12 mouse cellular contexts compared by ENCODE assay signal in the genomic region with DNA sequence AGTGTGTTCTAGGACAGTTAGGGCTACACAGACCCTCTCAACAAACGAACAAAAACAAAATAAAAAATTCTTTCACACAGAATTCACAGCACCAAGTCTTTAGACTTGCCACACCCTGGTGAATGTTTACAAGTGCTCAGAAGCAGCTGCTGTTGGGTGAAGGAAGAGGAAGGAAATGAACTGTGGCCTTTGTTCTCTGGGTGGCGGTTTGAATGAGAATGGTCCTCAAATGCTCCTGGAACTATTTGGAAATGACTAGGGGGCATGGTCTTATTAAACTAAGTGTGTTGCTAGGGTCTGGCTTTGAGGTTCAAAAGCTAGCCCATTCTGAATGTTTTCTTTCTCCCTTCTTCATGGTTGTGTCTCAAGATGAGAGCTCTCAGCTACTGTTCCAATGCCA. TPM values are rescaled to one million over a fixed set of nuclear protein-coding genes. Genes with fewer than 3 reads are reported as not detected.
A peak's percentile ranks its signal among the peaks of the same experiment; 100 is the strongest.
DNase-seq lines count a peak whose midpoint lies in the region; ATAC-seq and TF ChIP-seq lines count a peak whose summit lies in the region.
"Had no signal": no experiment of that assay in that cellular context is flagged by ENCODE, and none has a peak within 500 bp of the region (broad histone marks: within the 10 kb centered on the region; RNA-seq: fewer than 3 reads in every experiment).

No protein-coding gene starts in this region.

- peaks cover 6% of the 10 kb centered on the region for H3K4me1 ChIP-seq in liver, embryonic 16.5 days (ENCODE audit: control insufficient read depth, low read depth, low read length)
- H3K4me1 ChIP-seq in MEL (ENCODE audit: control insufficient read depth in 1 of 2, insufficient read depth in 2 of 2, low read length in 2 of 2): peaks cover 17 to 19% of the 10 kb centered on the region in 2 experiments
- H3K4me1 ChIP-seq in intestine, embryonic 16.5 days (ENCODE audit: control insufficient read depth, insufficient read depth, low read length): no peaks in the 10 kb centered on the region; the same call in 1 of the 2 replicates
- H3K4me1 ChIP-seq in kidney, embryonic 14.5 days (ENCODE audit: control insufficient read depth, insufficient read depth, low read length): no peaks in the 10 kb centered on the region
- no peaks in the 10 kb centered on the region for H3K4me1 ChIP-seq in midbrain, postnatal 0 days (ENCODE audit: insufficient read depth, low read length)
- H3K4me1 ChIP-seq: embryonic facial prominence, embryonic 12.5 days had no signal

- H3K4me2 ChIP-seq in liver, embryonic 16.5 days (ENCODE audit: low read depth, low read length): no peak overlapping the region
- H3K4me2 ChIP-seq in intestine, embryonic 16.5 days (ENCODE audit: low read depth, low read length): no peak overlapping the region
- H3K4me2 ChIP-seq in kidney, embryonic 14.5 days (replicated peaks; ENCODE audit: low read depth, low read length): no peak overlapping the region
- no peak overlapping the region for H3K4me2 ChIP-seq in midbrain, postnatal 0 days (ENCODE audit: low read depth, low read length, poor library complexity, severe bottlenecking)
- H3K4me2 ChIP-seq: embryonic facial prominence, embryonic 12.5 days; liver, embryonic 12.5 days had no signal

- no peak overlapping the region for H3K9ac ChIP-seq in liver, embryonic 16.5 days (ENCODE audit: low read depth, low read length)
- no peak overlapping the region for H3K9ac ChIP-seq in MEL (ENCODE audit: control insufficient read depth, low read depth, low read length, poor library complexity, severe bottlenecking)
- no peak overlapping the region for H3K9ac ChIP-seq in intestine, embryonic 16.5 days (ENCODE audit: low read depth, low read length)
- H3K9ac ChIP-seq in kidney, embryonic 14.5 days (ENCODE audit: low read depth, low read length): no peak overlapping the region
- H3K9ac ChIP-seq in midbrain, postnatal 0 days (replicated peaks; ENCODE audit: low read length, poor library complexity, severe bottlenecking): no peak overlapping the region
- H3K9ac ChIP-seq: embryonic facial prominence, embryonic 12.5 days; liver, embryonic 12.5 days had no signal

- WGBS in liver, embryonic 16.5 days (ENCODE audit: insufficient replicate concordance): 49% methylated on average over 2 of the region's 2 CpGs
- 46% methylated on average over 2 of the region's 2 CpGs for WGBS in intestine, embryonic 16.5 days
- 68% methylated on average over 2 of the region's 2 CpGs for WGBS in kidney, embryonic 14.5 days
- 74% methylated on average over 2 of the region's 2 CpGs for WGBS in midbrain, postnatal 0 days

- TF ChIP-seq POLR2A in MEL (IDR thresholded peaks at IDR 0.05; ENCODE audit: control insufficient read depth in 1 of 2, insufficient read depth in 1 of 2, low read depth in 1 of 2, low read length in 2 of 2, poor library complexity in 1 of 2): no peak

- H3K36me3 ChIP-seq in liver, embryonic 16.5 days (ENCODE audit: control insufficient read depth, insufficient read depth): no peaks in the 10 kb centered on the region
- peaks cover 0 to 8% of the 10 kb centered on the region in 2 experiments; a peak in 2 of 4 replicates for H3K36me3 ChIP-seq in MEL (ENCODE audit: control insufficient read depth in 1 of 2, insufficient read depth in 2 of 2, low read length in 2 of 2)
- no peaks in the 10 kb centered on the region for H3K36me3 ChIP-seq in intestine, embryonic 16.5 days (ENCODE audit: control insufficient read depth, insufficient read depth, low read length)
- H3K36me3 ChIP-seq in kidney, embryonic 14.5 days (ENCODE audit: control insufficient read depth, insufficient read depth, low read length): no peaks in the 10 kb centered on the region
- no peaks in the 10 kb centered on the region for H3K36me3 ChIP-seq in midbrain, postnatal 0 days (ENCODE audit: insufficient read depth, low read length)
- H3K36me3 ChIP-seq: embryonic facial prominence, embryonic 12.5 days; hindbrain, embryonic 10.5 days; liver, embryonic 12.5 days had no signal

- peak overlapping the region; percentile 48 for H3K27ac ChIP-seq in liver, embryonic 16.5 days (ENCODE audit: low read length)
- H3K27ac ChIP-seq in MEL (ENCODE audit: control insufficient read depth, low read depth, low read length): no peak overlapping the region
- 0 out of 2 replicates have a peak overlapping the region, but pooled peaks have one; percentile 17 for H3K27ac ChIP-seq in intestine, embryonic 16.5 days (ENCODE audit: low read length)
- H3K27ac ChIP-seq in kidney, embryonic 14.5 days (ENCODE audit: low read depth, low read length): no peak overlapping the region
- H3K27ac ChIP-seq in midbrain, postnatal 0 days (ENCODE audit: low read depth, low read length): no peak overlapping the region
- H3K27ac ChIP-seq: embryonic facial prominence, embryonic 12.5 days; hindbrain, embryonic 10.5 days; liver, embryonic 12.5 days had no signal

- no peak for TF ChIP-seq EP300 in MEL (IDR thresholded peaks at IDR 0.05; ENCODE audit: low read depth in 1 of 2, low read length in 2 of 2)

- H3K9me3 ChIP-seq in liver, embryonic 16.5 days (replicated peaks; ENCODE audit: control insufficient read depth, low read length): no peaks in the 10 kb centered on the region
- no peaks in the 10 kb centered on the region for H3K9me3 ChIP-seq in MEL (replicated peaks; ENCODE audit: insufficient read depth, low read length)
- no peaks in the 10 kb centered on the region for H3K9me3 ChIP-seq in intestine, embryonic 16.5 days (ENCODE audit: control insufficient read depth, low read length)
- no peaks in the 10 kb centered on the region for H3K9me3 ChIP-seq in kidney, embryonic 14.5 days (ENCODE audit: control insufficient read depth, low read length)
- H3K9me3 ChIP-seq in midbrain, postnatal 0 days (ENCODE audit: low read length): no peaks in the 10 kb centered on the region
- H3K9me3 ChIP-seq: embryonic facial prominence, embryonic 12.5 days; hindbrain, embryonic 10.5 days; liver, embryonic 12.5 days had no signal

- no peaks in the 10 kb centered on the region for H3K79me2 ChIP-seq in MEL (ENCODE audit: control insufficient read depth, insufficient read depth, low read length, poor library complexity)

- H3K4me3 ChIP-seq in liver, embryonic 16.5 days (ENCODE audit: low read depth, low read length): no peak overlapping the region
- no peak overlapping the region for H3K4me3 ChIP-seq in MEL (ENCODE audit: control insufficient read depth in 1 of 2, insufficient read depth in 1 of 2, low read depth in 2 of 2, low read length in 2 of 2)
- H3K4me3 ChIP-seq in intestine, embryonic 16.5 days (ENCODE audit: low read length): no peak overlapping the region
- no peak overlapping the region for H3K4me3 ChIP-seq in kidney, embryonic 14.5 days (ENCODE audit: low read length)
- H3K4me3 ChIP-seq in midbrain, postnatal 0 days (ENCODE audit: low read depth, low read length): no peak overlapping the region
- H3K4me3 ChIP-seq: embryonic facial prominence, embryonic 12.5 days; hindbrain, embryonic 10.5 days; liver, embryonic 12.5 days had no signal

- TF ChIP-seq CTCF in MEL (IDR thresholded peaks at IDR 0.05 in 2 of 3, conservative IDR thresholded peaks at IDR 0.05 in 1 of 3; ENCODE audit: control insufficient read depth in 1 of 3, insufficient read depth in 1 of 3, low read depth in 2 of 3, low read length in 3 of 3, poor library complexity in 1 of 3, severe bottlenecking in 1 of 3): no peak
- TF ChIP-seq CTCF in midbrain, postnatal 0 days (IDR thresholded peaks at IDR 0.05): no peak

- DNase-seq in liver: no peak
- DNase-seq in MEL (ENCODE audit: low read depth, low spot score): peak; percentile 55
- peak; percentile 38 to 53 for DNase-seq in thymus, postnatal 10 days (ENCODE audit: low spot score in 2 of 2)
- DNase-seq in midbrain, postnatal 0 days (ENCODE audit: low spot score): no peak
- DNase-seq: kidney, postnatal 4 days had no signal

- no peak for ATAC-seq in liver, embryonic 16.5 days (ENCODE audit: low read depth)
- ATAC-seq in intestine, embryonic 16.5 days: peak; percentile 34; the same call in 1 of the 2 replicates
- ATAC-seq in kidney, embryonic 14.5 days (ENCODE audit: low FRiP score, low TSS enrichment): no peak
- no peak for ATAC-seq in midbrain, postnatal 0 days (ENCODE audit: low FRiP score)
- ATAC-seq in erythroblast, adult 5-6 weeks (replicated peaks; ENCODE audit: low FRiP score, poor library complexity, severe bottlenecking): no peak
- ATAC-seq: liver, embryonic 12.5 days had no signal

- TF ChIP-seq RAD21 in MEL (IDR thresholded peaks at IDR 0.05; ENCODE audit: low read depth, low read length): no peak

- H3K27me3 ChIP-seq in liver, embryonic 16.5 days (ENCODE audit: control insufficient read depth, insufficient read depth, low read depth, low read length): no peaks in the 10 kb centered on the region
- no peaks in the 10 kb centered on the region for H3K27me3 ChIP-seq in MEL (ENCODE audit: control insufficient read depth in 1 of 2, insufficient read depth in 2 of 2, low read length in 2 of 2)
- H3K27me3 ChIP-seq in intestine, embryonic 16.5 days (replicated peaks; ENCODE audit: control insufficient read depth, insufficient read depth, low read length): no peaks in the 10 kb centered on the region
- H3K27me3 ChIP-seq in kidney, embryonic 14.5 days (ENCODE audit: control insufficient read depth, insufficient read depth, low read length): no peaks in the 10 kb centered on the region
- H3K27me3 ChIP-seq in midbrain, postnatal 0 days (ENCODE audit: insufficient read depth, low read length): no peaks in the 10 kb centered on the region
- H3K27me3 ChIP-seq: embryonic facial prominence, embryonic 12.5 days; liver, embryonic 12.5 days had no signal

TF ChIP-seq in MEL, 35 proteins besides CTCF, POLR2A, EP300 and RAD21 (continues in another document):
- TF ChIP-seq SIN3A (IDR thresholded peaks at IDR 0.05; ENCODE audit: low read length) (peak; percentile 43; the same call in 1 of the 2 replicates), TCF12 (IDR thresholded peaks at IDR 0.05; ENCODE audit: low read depth, low read length) (no peak), BHLHE40 (IDR thresholded peaks at IDR 0.05; ENCODE audit: borderline replicate concordance, low read depth, low read length) (no peak), MAFK (IDR thresholded peaks at IDR 0.05; ENCODE audit: borderline replicate concordance, low read depth, low read length) (no peak), ZNF384 (IDR thresholded peaks at IDR 0.05; ENCODE audit: low read depth, low read length) (no peak)

RNA-seq across cellular contexts. Expression of a gene that starts 18.4 kb away (rescaled TPM):
- polyA plus RNA-seq in liver, embryonic 16.5 days (2015; fragmentation: Nextera tagmentation; extraction: Ambion mirVana): 12.5 and 12.7 TPM in 2 replicates
- 4.6 and 5.9 TPM in 2 replicates for total RNA-seq in MEL (2012; rRNA removed)
- polyA plus RNA-seq in MEL (2012; ENCODE audit: insufficient read depth in 1 of 2, insufficient read length in 2 of 2, low read depth in 1 of 2, low replicate concordance in 2 of 2, missing spikeins in 1 of 2): 10 to 100 TPM in 1 of 2 experiments, not detected in 1; 11.4 TPM
- polyA plus RNA-seq in intestine, embryonic 16.5 days (2015; fragmentation: Nextera tagmentation; extraction: Ambion mirVana): 55.2 and 58.9 TPM in 2 replicates
- 66.8 and 69.0 TPM in 2 replicates for polyA plus RNA-seq in kidney, embryonic 14.5 days (2014; fragmentation: Nextera tagmentation; extraction: Ambion mirVana)
- total RNA-seq in midbrain, postnatal 0 days (2014; rRNA removed): 21.5 and 37.3 TPM in 2 replicates
- 25.6 and 33.2 TPM in 2 replicates for polyA plus RNA-seq in midbrain, postnatal 0 days (2015; fragmentation: Nextera tagmentation; extraction: Ambion mirVana)
- 11.3 and 12.5 TPM in 2 replicates for total RNA-seq in erythroblast, adult 5-6 weeks (2015; ENCODE audit: low replicate concordance)
- total RNA-seq in erythroblast, adult 5-6 weeks (2017; ENCODE audit: low replicate concordance): 8.6 and 10.7 TPM in 2 replicates

Comparison
In these comparisons a context has a peak if more than half of its experiments do, and no peak if none do; other contexts are left out.
1. H3K27ac ChIP-seq: peak in liver, embryonic 16.5 days (single experiment) and intestine, embryonic 16.5 days (single experiment); none in MEL (single experiment), kidney, embryonic 14.5 days (single experiment) and midbrain, postnatal 0 days (single experiment).
2. DNase-seq: peak in MEL (single experiment) and thymus, postnatal 10 days (2 of 2); none in liver (single experiment) and midbrain, postnatal 0 days (single experiment).